Mouse (Mus musculus) lung, postnatal 14 days (tissue): ENCODE results near the gene Tbc1d20.
"Not testable (repeated sequence)": the region's sequence is repeated elsewhere in the genome, so short reads cannot be mapped to it uniquely, and the experiment has no call there.

Experiments
- DNase-seq: peaks from one replicate; pipeline ENCODE4 v3.0.0; 2021

Gene Tbc1d20

GRCm38 (mm10) chr2:152327980-152328379 lies 34.4 kb downstream of the Tbc1d20 start:
- DNase-seq, result peak; percentile 12

- no peak for DNase-seq
Observed at GRCm38 (mm10) chr2:152330858-152331423, 37.3 kb downstream of the Tbc1d20 start.

GRCm38 (mm10) chr2:152332101-152332825 lies 38.6 kb downstream of the Tbc1d20 start, which contains the start of gene Rbck1:
Rbck1 (minus strand) TSS chr2:152332653.
- DNase-seq, result peak; percentile 85

GRCm38 (mm10) chr2:152333345-152334006 lies 39.8 kb downstream of the Tbc1d20 start:
- no peak for DNase-seq

- no peak for DNase-seq
Observed at GRCm38 (mm10) chr2:152335289-152335820, 41.7 kb downstream of the Tbc1d20 start.

GRCm38 (mm10) chr2:152336856-152337255 lies 43.2 kb downstream of the Tbc1d20 start:
- peak; percentile 60 for DNase-seq

GRCm38 (mm10) chr2:152337591-152338212 lies 44.1 kb downstream of the Tbc1d20 start:
- no peak for DNase-seq

GRCm38 (mm10) chr2:152338319-152338718 lies 44.7 kb downstream of the Tbc1d20 start:
- DNase-seq, result no peak

GRCm38 (mm10) chr2:152339631-152340179 lies 46.1 kb downstream of the Tbc1d20 start:
- DNase-seq, result no peak

- DNase-seq, result peak; percentile 83
Observed at GRCm38 (mm10) chr2:152343329-152344213, 49.9 kb downstream of the Tbc1d20 start, which contains the start of gene Trib3. Trib3 (minus strand) TSS chr2:152344032.

- DNase-seq, result peak; percentile 48
Observed at GRCm38 (mm10) chr2:152344361-152344760, 50.7 kb downstream of the Tbc1d20 start.

GRCm38 (mm10) chr2:152344909-152345308 lies 51.3 kb downstream of the Tbc1d20 start:
- DNase-seq, result no peak

GRCm38 (mm10) chr2:152345393-152345792 lies 51.8 kb downstream of the Tbc1d20 start:
- DNase-seq, result no peak

- no peak for DNase-seq
Observed at GRCm38 (mm10) chr2:152346776-152347465, 53.3 kb downstream of the Tbc1d20 start.

GRCm38 (mm10) chr2:152347722-152348121 lies 54.1 kb downstream of the Tbc1d20 start:
- no peak for DNase-seq

GRCm38 (mm10) chr2:152349205-152349604 lies 55.6 kb downstream of the Tbc1d20 start:
- no peak for DNase-seq

GRCm38 (mm10) chr2:152349842-152350540 lies 56.4 kb downstream of the Tbc1d20 start:
- DNase-seq, result peak; percentile 63

GRCm38 (mm10) chr2:152357254-152357653 lies 63.6 kb downstream of the Tbc1d20 start:
- no peak for DNase-seq

GRCm38 (mm10) chr2:152358977-152359376 lies 65.3 kb downstream of the Tbc1d20 start:
- not testable (repeated sequence) for DNase-seq

- DNase-seq, result no peak
Observed at GRCm38 (mm10) chr2:152359616-152360015, 66.0 kb downstream of the Tbc1d20 start.
